Mouse (Mus musculus) cerebellum, postnatal 4 days (tissue): ENCODE measurements around the gene Pheta2.
A peak's percentile ranks its signal among the peaks of the same experiment; 100 is the strongest.

Experiments used
- DNase-seq, 2 experiments: peaks; one replicate each; pipeline ENCODE4 v3.0.0; 2022; ENCODE audit warnings: low spot score in 2 of 2, mixed read lengths in 1 of 2

Pheta2 gene

GRCm38 (mm10) chr15:82338593-82339112 is at the start of gene Pheta2, which contains the start of the genes Naga and Smdt1:
Gene Pheta2, plus strand, starts transcription at chr15:82338942.
Gene Naga, minus strand, starts transcription at chr15:82338925.
Gene Smdt1, plus strand, starts transcription at chr15:82338959.
- peak; percentile 85 to 95 for DNase-seq

- no peak for DNase-seq
Measured at GRCm38 (mm10) chr15:82290252-82290651, 48.5 kb upstream of the Pheta2 start.

- DNase-seq, result no peak
Measured at GRCm38 (mm10) chr15:82292851-82293250, 45.9 kb upstream of the Pheta2 start.

GRCm38 (mm10) chr15:82293271-82293711 is 45.5 kb upstream of the Pheta2 start:
- no peak for DNase-seq

- DNase-seq, result peak in 1 of 2 experiments; percentile 50
Measured at GRCm38 (mm10) chr15:82294059-82294458, 44.7 kb upstream of the Pheta2 start.

GRCm38 (mm10) chr15:82298764-82299561 is 39.8 kb upstream of the Pheta2 start, which contains the start of gene Wbp2nl:
Gene Wbp2nl, plus strand, starts transcription at chr15:82298954.
- no peak for DNase-seq

- no peak for DNase-seq
Measured at GRCm38 (mm10) chr15:82307107-82307506, 31.6 kb upstream of the Pheta2 start.

- DNase-seq, result no peak
Measured at GRCm38 (mm10) chr15:82308416-82308815, 30.3 kb upstream of the Pheta2 start.

- DNase-seq, result no peak
Measured at GRCm38 (mm10) chr15:82317839-82318238, 20.9 kb upstream of the Pheta2 start.

- no peak for DNase-seq
Measured at GRCm38 (mm10) chr15:82319613-82320012, 19.1 kb upstream of the Pheta2 start.

- no peak for DNase-seq
Measured at GRCm38 (mm10) chr15:82322195-82322594, 16.5 kb upstream of the Pheta2 start.

GRCm38 (mm10) chr15:82325382-82325781 is 13.4 kb upstream of the Pheta2 start:
- no peak for DNase-seq

- DNase-seq, result no peak
Measured at GRCm38 (mm10) chr15:82335194-82335593, 3.5 kb upstream of the Pheta2 start.

GRCm38 (mm10) chr15:82336629-82337028 is 2.1 kb upstream of the Pheta2 start:
- no peak for DNase-seq

GRCm38 (mm10) chr15:82337875-82338274 is 867 bp upstream of the Pheta2 start:
- DNase-seq, result no peak

GRCm38 (mm10) chr15:82339150-82339549 is 408 bp downstream of the Pheta2 start:
- no peak for DNase-seq

- no peak for DNase-seq
Measured at GRCm38 (mm10) chr15:82339634-82340254, 1.0 kb downstream of the Pheta2 start.

GRCm38 (mm10) chr15:82340414-82341035 is 1.8 kb downstream of the Pheta2 start:
- no peak for DNase-seq

GRCm38 (mm10) chr15:82341036-82341501 is 2.3 kb downstream of the Pheta2 start:
- DNase-seq, result no peak

GRCm38 (mm10) chr15:82341675-82342542 is 3.2 kb downstream of the Pheta2 start:
- no peak for DNase-seq

- DNase-seq, result no peak
Measured at GRCm38 (mm10) chr15:82342543-82342935, 3.8 kb downstream of the Pheta2 start.
